Mouse (Mus musculus) heart, adult 2 months (tissue): Measurements from ENCODE around the gene Methig1. TPM values are rescaled to one million over a fixed set of nuclear protein-coding genes. Genes with fewer than 3 reads are reported as not detected.
"Not testable (repeated sequence)": the region's sequence is repeated elsewhere in the genome, so short reads cannot be mapped to it uniquely, and the experiment has no call there.

Source experiments
- DNase-seq, 2 experiments: peaks; one replicate each; pipeline ENCODE4 v3.0.0; 2021
- H3K27ac ChIP-seq: fragments of 200-600 bp; 2 replicates; pipeline ENCODE4 v1.8.1; 2022
- H3K27me3 ChIP-seq: fragments of 200-500 bp; 2 replicates; pipeline ENCODE4 v1.6.1; 2012; ENCODE audit warnings: mild to moderate bottlenecking, low read length, inconsistent platforms, mixed read lengths; ENCODE audit not compliant: control insufficient read depth, insufficient read depth
- H3K36me3 ChIP-seq: fragments of 200-500 bp; 2 replicates; pipeline ENCODE4 v1.6.1; 2012; ENCODE audit warnings: low read length, inconsistent platforms; ENCODE audit not compliant: control insufficient read depth, insufficient read depth
- H3K4me1 ChIP-seq: fragments of 200-500 bp; 2 replicates; pipeline ENCODE4 v1.6.1; 2011; ENCODE audit warnings: low read length; ENCODE audit not compliant: control insufficient read depth, insufficient read depth
- H3K4me3 ChIP-seq: fragments of 200-600 bp; 2 replicates; pipeline ENCODE4 v1.8.1; 2022
- H3K79me2 ChIP-seq: fragments of 200-500 bp; replicated peaks from 2 replicates; pipeline ENCODE4 v1.6.1; 2012; ENCODE audit warnings: mild to moderate bottlenecking, inconsistent platforms, low read length, moderate library complexity, mixed read lengths; ENCODE audit not compliant: control insufficient read depth, insufficient read depth
- H3K9ac ChIP-seq: fragments of 200-500 bp; 2 replicates; pipeline ENCODE4 v1.6.1; 2012; ENCODE audit warnings: low read depth, mild to moderate bottlenecking, control low read depth, inconsistent platforms, low read length, mixed read lengths
- CTCF ChIP-seq: fragments of 200-600 bp; IDR thresholded peaks from 2 replicates; pipeline ENCODE4 v1.8.1; 2022; ENCODE audit warnings: antibody characterized with exemption, mild to moderate bottlenecking, moderate library complexity
- EP300 ChIP-seq: fragments of 200-500 bp; IDR thresholded peaks from 2 replicates; pipeline ENCODE4 v1.6.1; 2011; ENCODE audit warnings: low read depth, low read length, control low read depth; ENCODE audit not compliant: insufficient read depth
- POLR2A ChIP-seq: fragments of 200-500 bp; IDR thresholded peaks from 2 replicates; pipeline ENCODE4 v1.6.1; 2011; ENCODE audit warnings: mild to moderate bottlenecking, low read depth, low read length, control low read depth; ENCODE audit not compliant: insufficient read depth
- WGBS: fragments of 180-500 bp; shearing (Covaris S2); methylation state at CpG from one replicate; pipeline ENCODE4 v1.1.7; 2018; 5-methylcytosine and 5-hydroxymethylcytosine counted together
- intact Hi-C: fragments of 180-260 bp; cut with DNase I; formaldehyde crosslinking; loops from one replicate; pipeline ENCODE4 v1.15.1; 2025
- polyA plus RNA-seq: library from polyadenylated mRNA; depleted of rRNA; stranded (reverse); fragments of >200 nt; gene quantifications from 2 replicates; pipeline ENCODE4 v1.2.3, GENCODE M21; 2012
- total RNA-seq, 2 experiments: library from RNA; stranded (reverse); gene quantifications; 2 replicates each; pipeline ENCODE4 v1.2.3; 2021

Methig1 gene
- total and polyA plus RNA-seq, 3 experiments, result 0.34 TPM; not detected in 2

DNA sequence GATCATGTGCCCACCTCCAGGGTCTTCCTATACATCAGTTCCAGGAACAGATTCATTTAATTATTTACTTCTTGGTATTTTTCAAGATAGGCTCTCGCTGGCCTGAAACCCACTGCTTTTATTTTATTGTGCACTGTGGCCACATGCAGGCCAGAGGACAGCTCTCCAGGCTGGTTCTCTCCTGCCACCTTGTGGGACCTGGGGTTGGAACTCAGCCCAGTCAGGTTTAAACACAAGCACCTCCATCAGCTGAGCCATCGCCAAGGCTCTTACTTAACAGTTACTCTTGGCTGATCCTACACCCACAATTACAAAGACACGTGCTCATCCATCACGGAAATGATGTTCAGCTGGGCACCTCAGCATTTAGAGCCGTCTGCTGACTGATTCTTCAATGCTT lies 31.8 kb upstream of the Methig1 start:
- Histone ChIP-seq H3K9ac (no peak overlapping the region), H3K27ac (no peak overlapping the region), H3K4me3 (no peak overlapping the region), H3K79me2 (no peaks in the 10 kb centered on the region), H3K4me1 (peaks cover 3% of the 10 kb centered on the region; the same call in 1 of the 2 replicates), H3K36me3 (no peaks in the 10 kb centered on the region), H3K27me3 (no peaks in the 10 kb centered on the region)
- peak; percentile 55; the same call in 1 of the 2 replicates for TF ChIP-seq EP300
- no peak for TF ChIP-seq POLR2A
- peak; percentile 65 for TF ChIP-seq CTCF
- intact Hi-C loops, result loop anchor here (10.0 kb wide), 2 partner anchors 54 to 56 kb away; no protein-coding TSS in a partner anchor
- DNase-seq, result peak; percentile 59 to 65
- 47% methylated on average over 5 of the region's 5 CpGs for WGBS

DNA sequence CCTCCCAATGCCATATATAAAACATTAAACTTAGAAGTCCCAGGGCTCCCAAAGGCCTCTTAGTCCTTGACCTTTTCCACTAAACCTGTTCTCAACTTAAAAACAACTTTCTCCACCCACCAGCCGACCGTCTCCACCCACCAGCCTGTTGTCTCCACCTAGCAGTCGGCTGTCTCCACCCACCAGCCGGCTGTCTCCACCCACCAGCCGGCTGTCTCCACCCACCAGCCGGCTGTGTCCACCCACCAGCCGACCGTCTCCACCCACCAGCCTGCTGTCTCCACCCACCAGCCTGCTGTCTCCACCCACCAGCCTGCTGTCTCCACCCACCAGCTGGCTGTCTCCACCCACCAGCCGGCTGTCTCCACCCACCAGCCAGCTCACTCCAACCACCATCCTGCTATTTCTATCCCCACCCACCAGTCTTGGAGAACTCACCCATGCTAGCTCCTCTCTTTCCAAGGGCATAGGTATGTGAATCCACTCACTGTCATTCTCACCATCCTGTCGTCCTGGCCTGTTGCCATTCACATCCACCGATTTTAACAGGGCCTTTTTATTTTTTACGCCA lies 28.8 kb upstream of the Methig1 start:
- no peak for TF ChIP-seq CTCF
- no peak for TF ChIP-seq POLR2A
- no peak for TF ChIP-seq EP300
- no peak for DNase-seq
- H3K4me1 ChIP-seq, result no peaks in the 10 kb centered on the region
- H3K4me3 ChIP-seq, result no peak overlapping the region
- H3K27ac ChIP-seq, result no peak overlapping the region
- intact Hi-C loops, result loop anchor here (10.0 kb wide), 2 partner anchors 51 to 59 kb away; no protein-coding TSS in a partner anchor
- H3K9ac ChIP-seq, result no peak overlapping the region
- WGBS, result 66% methylated on average over 12 of the region's 12 CpGs
- no peaks in the 10 kb centered on the region for H3K79me2 ChIP-seq
- no peaks in the 10 kb centered on the region for H3K27me3 ChIP-seq
- H3K36me3 ChIP-seq, result no peaks in the 10 kb centered on the region

DNA sequence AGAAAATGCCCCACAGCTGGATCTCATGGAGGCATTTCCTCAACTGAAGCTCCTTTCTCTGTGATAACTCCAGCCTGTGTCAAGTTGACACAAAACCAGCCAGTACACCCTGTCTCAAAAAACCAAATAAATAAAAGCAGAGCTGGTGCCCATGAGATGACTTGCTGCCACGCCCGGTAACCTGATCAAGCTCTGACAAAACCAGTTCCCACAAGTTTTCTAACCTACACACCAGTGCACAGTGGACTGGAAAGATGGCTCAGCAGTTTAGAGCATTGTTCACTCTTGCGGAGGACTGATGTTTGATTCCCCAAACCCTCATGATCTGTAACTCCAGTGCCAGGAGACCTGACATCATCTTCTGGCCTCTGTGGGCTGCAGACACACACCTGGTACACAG lies 27.7 kb upstream of the Methig1 start:
- no peak overlapping the region for H3K9ac ChIP-seq
- intact Hi-C loops, result loop anchor here (10.0 kb wide), 2 partner anchors 50 to 60 kb away; no protein-coding TSS in a partner anchor
- H3K36me3 ChIP-seq, result no peaks in the 10 kb centered on the region
- no peaks in the 10 kb centered on the region for H3K4me1 ChIP-seq
- 91% methylated on average over 3 of the region's 3 CpGs for WGBS
- H3K4me3 ChIP-seq, result no peak overlapping the region
- TF ChIP-seq EP300, result no peak
- TF ChIP-seq POLR2A, result no peak
- TF ChIP-seq CTCF, result no peak
- DNase-seq, result no peak
- no peaks in the 10 kb centered on the region for H3K27me3 ChIP-seq
- no peak overlapping the region for H3K27ac ChIP-seq
- H3K79me2 ChIP-seq, result no peaks in the 10 kb centered on the region

DNA sequence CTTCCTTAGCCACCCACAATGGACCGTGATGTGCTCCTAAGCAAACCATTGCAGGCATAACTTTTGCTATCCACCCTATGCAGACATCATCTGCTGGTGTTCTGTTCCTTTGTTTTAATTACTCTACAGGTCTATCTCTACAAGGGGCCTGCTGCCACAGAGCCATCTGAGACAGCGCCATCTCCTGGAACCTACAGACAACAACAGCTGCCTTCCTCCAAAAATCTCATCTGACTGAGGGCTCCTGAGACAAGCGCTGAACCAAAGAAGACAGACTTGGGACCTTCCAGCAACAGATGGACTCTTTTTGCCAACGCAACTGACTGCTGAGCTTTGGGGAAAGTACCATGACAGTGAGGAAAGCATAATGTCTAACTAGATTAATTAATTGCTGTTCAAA lies 24.9 kb upstream of the Methig1 start:
- 72% methylated on average over 4 of the region's 4 CpGs for WGBS
- not testable (repeated sequence) for H3K9ac ChIP-seq, H3K4me3 ChIP-seq, DNase-seq, H3K27ac ChIP-seq, H3K27me3 ChIP-seq, H3K79me2 ChIP-seq, H3K36me3 ChIP-seq, H3K4me1 ChIP-seq
- intact Hi-C loops, result loop anchor here (10.0 kb wide), 2 partner anchors 47 to 63 kb away; no protein-coding TSS in a partner anchor

DNA sequence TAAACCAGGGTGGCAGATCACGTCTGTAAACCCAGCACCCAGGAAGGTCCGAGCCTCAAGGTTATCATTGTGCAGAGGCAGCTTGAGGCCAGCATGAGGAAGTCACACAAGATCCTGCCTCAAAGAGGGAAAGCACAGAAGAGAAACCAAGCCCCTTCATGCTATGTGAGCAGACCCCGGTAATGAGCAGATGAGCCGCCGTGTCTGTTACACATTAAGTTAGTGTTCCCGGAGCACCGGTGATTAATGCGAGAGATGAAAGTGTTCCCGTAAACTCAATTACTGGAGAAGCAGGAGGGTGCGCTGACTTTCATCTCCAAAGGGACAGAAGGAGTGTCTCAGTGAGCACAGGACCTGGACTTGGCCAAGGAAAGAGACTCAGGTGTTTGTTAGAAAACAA lies 23.6 kb upstream of the Methig1 start:
- H3K36me3 ChIP-seq, H3K4me3 ChIP-seq, H3K9ac ChIP-seq, DNase-seq, H3K4me1 ChIP-seq, H3K79me2 ChIP-seq, H3K27me3 ChIP-seq, H3K27ac ChIP-seq: not testable (repeated sequence)
- WGBS, result 86% methylated on average over 10 of the region's 10 CpGs
- intact Hi-C loops, result loop anchor here (10.0 kb wide), 2 partner anchors 45 to 65 kb away; no protein-coding TSS in a partner anchor

DNA sequence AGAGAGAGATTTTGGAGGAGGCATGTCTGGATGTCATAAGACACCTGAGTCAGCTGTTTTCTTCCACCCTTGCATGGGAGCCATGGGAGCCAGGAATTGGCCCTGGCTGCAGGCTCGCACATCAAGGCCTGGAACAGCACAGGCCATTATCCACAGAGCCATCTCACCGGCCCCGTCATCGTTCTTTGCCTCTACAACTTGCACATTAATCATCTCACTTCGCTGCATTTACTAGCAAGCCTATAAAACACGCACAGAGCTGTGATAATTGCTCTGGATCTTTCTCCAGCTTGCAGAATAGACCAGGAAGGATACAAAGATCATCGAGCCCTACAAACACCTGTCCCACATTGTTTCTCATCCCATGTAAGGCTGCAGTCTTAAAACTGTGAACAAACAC lies 22.2 kb upstream of the Methig1 start:
- intact Hi-C loops, result no loop called here
- no peaks in the 10 kb centered on the region for H3K79me2 ChIP-seq

More for the DNA sequence above, 22.2 kb upstream of the Methig1 start:
- no peaks in the 10 kb centered on the region for H3K27me3 ChIP-seq
- H3K4me3 ChIP-seq, result no peak overlapping the region
- H3K36me3 ChIP-seq, result no peaks in the 10 kb centered on the region
- DNase-seq, result no peak
- H3K27ac ChIP-seq, result no peak overlapping the region
- WGBS, result 90% methylated on average over 7 of the region's 7 CpGs
- no peaks in the 10 kb centered on the region for H3K4me1 ChIP-seq
- no peak overlapping the region for H3K9ac ChIP-seq
- no peak for TF ChIP-seq CTCF
- no peak for TF ChIP-seq EP300
- TF ChIP-seq POLR2A, result no peak
